Mouse (Mus musculus) heart, postnatal 4 days (tissue): ENCODE measurements at regions not wholly inside any gene's neighbourhood (a gene's known extent, or its start where the extent isn't known, plus 50 kb on each side); places are given as distances from the start of the nearest gene placed in this dataset.

Experiments used
- DNase-seq: peaks from one replicate; pipeline ENCODE4 v3.0.0; 2021

GRCm38 (mm10) chr10:19127581-19128291, 112.3 kb upstream of the Tnfaip3 start:
- no peak for DNase-seq

- DNase-seq = no peak
Measured at GRCm38 (mm10) chr10:19126922-19127321, 111.5 kb upstream of the Tnfaip3 start.

- no peak for DNase-seq
Measured at GRCm38 (mm10) chr10:19126438-19126837, 111.0 kb upstream of the Tnfaip3 start.

GRCm38 (mm10) chr10:19123691-19124090, 108.2 kb upstream of the Tnfaip3 start:
- peak; percentile 28 for DNase-seq

GRCm38 (mm10) chr10:19122221-19122620, 106.8 kb upstream of the Tnfaip3 start:
- DNase-seq = peak; percentile 42

- no peak for DNase-seq
Measured at GRCm38 (mm10) chr10:19119281-19120049, 104.0 kb upstream of the Tnfaip3 start.

- no peak for DNase-seq
Measured at GRCm38 (mm10) chr10:19118569-19119280, 103.3 kb upstream of the Tnfaip3 start.

GRCm38 (mm10) chr10:19117071-19117605, 101.7 kb upstream of the Tnfaip3 start:
- no peak for DNase-seq

- DNase-seq = no peak
Measured at GRCm38 (mm10) chr10:19112459-19112858, 97.0 kb upstream of the Tnfaip3 start.

GRCm38 (mm10) chr10:19105231-19105681, 89.8 kb upstream of the Tnfaip3 start:
- DNase-seq = no peak

- no peak for DNase-seq
Measured at GRCm38 (mm10) chr10:19104671-19105203, 89.3 kb upstream of the Tnfaip3 start.

- DNase-seq = no peak
Measured at GRCm38 (mm10) chr10:19099369-19100285, 84.2 kb upstream of the Tnfaip3 start.

- peak; percentile 59 for DNase-seq
Measured at GRCm38 (mm10) chr10:19094297-19094696, 78.8 kb upstream of the Tnfaip3 start.

GRCm38 (mm10) chr10:19093689-19094088, 78.2 kb upstream of the Tnfaip3 start:
- DNase-seq = no peak

- no peak for DNase-seq
Measured at GRCm38 (mm10) chr10:19091949-19092348, 76.5 kb upstream of the Tnfaip3 start.

GRCm38 (mm10) chr10:19091110-19091509, 75.7 kb upstream of the Tnfaip3 start:
- no peak for DNase-seq

- no peak for DNase-seq
Measured at GRCm38 (mm10) chr10:19086995-19087394, 71.5 kb upstream of the Tnfaip3 start.

GRCm38 (mm10) chr10:19082136-19082535, 66.7 kb upstream of the Tnfaip3 start:
- DNase-seq = no peak

GRCm38 (mm10) chr10:19078047-19078446, 62.6 kb upstream of the Tnfaip3 start:
- DNase-seq = no peak

- no peak for DNase-seq
Measured at GRCm38 (mm10) chr10:19068377-19068776, 52.9 kb upstream of the Tnfaip3 start.

- no peak for DNase-seq
Measured at GRCm38 (mm10) chr10:19067623-19068022, 52.2 kb upstream of the Tnfaip3 start.
